Mouse (Mus musculus): Measurements from ENCODE around the gene Lrriq3.

DNA sequence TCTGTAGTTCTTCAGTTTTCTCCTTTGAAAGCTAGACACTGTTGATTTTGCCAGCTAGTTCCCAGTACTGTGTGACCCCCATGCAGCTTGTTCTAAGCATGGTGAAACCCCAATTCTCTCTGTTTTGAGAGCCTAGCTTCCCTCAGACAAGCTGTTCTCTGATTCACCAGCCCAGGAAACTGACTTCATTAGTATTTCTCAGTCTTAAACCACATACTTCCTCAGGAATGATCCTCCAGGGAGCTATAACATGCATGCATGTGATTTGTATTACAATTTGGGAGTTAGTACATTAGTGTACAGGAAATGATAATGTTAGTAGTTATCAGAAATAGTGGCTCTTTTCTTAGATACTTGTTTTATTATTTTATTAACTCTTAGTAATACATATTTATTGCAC is 36.6 kb upstream of the Lrriq3 start:
- TF ChIP-seq E2F4 (IDR thresholded peaks at IDR 0.05; ENCODE audit: insufficient read depth): no peak
- TF ChIP-seq REST (IDR thresholded peaks at IDR 0.05; ENCODE audit: insufficient read depth, insufficient read length): no peak
- TF ChIP-seq MYOG (IDR thresholded peaks at IDR 0.05; ENCODE audit: control insufficient read depth in 1 of 3, insufficient read depth in 1 of 3, insufficient read length in 2 of 3, low read depth in 2 of 3): no peak

All from myocyte (in vitro differentiated cells).